Mouse (Mus musculus) lung, embryonic 15.5 days (tissue): ENCODE data around the gene Ajap1. TPM values are rescaled to one million over a fixed set of nuclear protein-coding genes. Genes with fewer than 3 reads are reported as not detected.

Experiments
- ATAC-seq: fragments of 200-750 bp; cut with Nextera tagmentation; 2 replicates; pipeline ENCODE4 v1.8.0; 2017; ENCODE audit warnings: moderate number of reproducible peaks, borderline replicate concordance; ENCODE audit not compliant: low FRiP score, low TSS enrichment; ENCODE audit errors: extremely low read depth
- H3K27ac ChIP-seq: fragments of 300-500 bp; sonication (generic); 2 replicates; pipeline ENCODE4 v1.5.1; 2015; ENCODE audit warnings: moderate library complexity, mild to moderate bottlenecking, inconsistent platforms
- H3K27me3 ChIP-seq: fragments of 300-500 bp; sonication (generic); 2 replicates; pipeline ENCODE4 v1.6.1; 2015; ENCODE audit warnings: inconsistent platforms
- H3K36me3 ChIP-seq: fragments of 300-500 bp; sonication (generic); 2 replicates; pipeline ENCODE4 v1.6.1; 2015; ENCODE audit warnings: inconsistent platforms
- H3K4me1 ChIP-seq: fragments of 300-500 bp; sonication (generic); 2 replicates; pipeline ENCODE4 v1.6.1; 2015; ENCODE audit warnings: inconsistent platforms
- H3K4me2 ChIP-seq: fragments of 300-500 bp; sonication (generic); 2 replicates; pipeline ENCODE4 v1.6.1; 2015; ENCODE audit warnings: inconsistent platforms, mild to moderate bottlenecking, moderate library complexity
- H3K4me3 ChIP-seq: fragments of 300-500 bp; sonication (generic); 2 replicates; pipeline ENCODE4 v1.5.1; 2015; ENCODE audit warnings: mild to moderate bottlenecking, inconsistent platforms
- H3K9ac ChIP-seq: fragments of 300-500 bp; sonication (generic); 2 replicates; pipeline ENCODE4 v1.6.1; 2015; ENCODE audit warnings: inconsistent platforms
- H3K9me3 ChIP-seq: fragments of 300-500 bp; sonication (generic); 2 replicates; pipeline ENCODE4 v1.6.1; 2016; ENCODE audit warnings: inconsistent platforms
- WGBS: fragments of 180-500 bp; shearing (Covaris S2); methylation state at CpG from one replicate; pipeline ENCODE4 v1.1.7; 2015; 5-methylcytosine and 5-hydroxymethylcytosine counted together
- polyA plus RNA-seq: library from polyadenylated mRNA; unstranded; fragments of >200 nt; fragmentation: Nextera tagmentation; extraction: Ambion mirVana; gene quantifications from 2 replicates; pipeline ENCODE4 v1.2.1, GENCODE M21; 2015

Gene Ajap1
- polyA plus RNA-seq, 1 experiment from 2014 or later, result 0.06 TPM

DNA sequence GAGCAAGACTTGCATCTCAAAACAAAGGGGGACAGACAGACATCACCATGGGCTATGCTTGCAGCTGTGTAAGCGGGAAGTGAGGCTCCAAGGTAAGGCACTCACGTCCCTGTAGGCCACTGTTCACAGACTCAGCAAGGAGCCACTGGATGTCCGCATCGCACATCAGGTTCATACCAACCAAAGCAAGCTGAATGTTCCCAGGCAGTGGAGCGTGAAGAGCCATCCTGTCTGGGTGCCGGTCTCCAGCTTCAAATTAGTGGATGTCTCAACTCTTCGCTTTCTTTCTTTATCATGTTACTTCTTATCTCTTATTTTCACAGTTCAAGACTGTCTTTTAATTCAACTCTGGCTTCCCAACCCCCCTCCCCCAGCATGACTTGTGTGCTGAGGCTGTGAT is 101.2 kb downstream of the Ajap1 start:
- Histone ChIP-seq H3K4me2 (no peak overlapping the region), H3K4me3 (no peak overlapping the region), H3K27me3 (no peaks in the 10 kb centered on the region), H3K27ac (no peak overlapping the region), H3K36me3 (no peaks in the 10 kb centered on the region), H3K9ac (no peak overlapping the region), H3K4me1 (no peaks in the 10 kb centered on the region), H3K9me3 (peaks cover 7% of the 10 kb centered on the region; the same call in 1 of the 2 replicates)
- WGBS, result 50% methylated on average over 7 of the region's 7 CpGs
- no peak for ATAC-seq

DNA sequence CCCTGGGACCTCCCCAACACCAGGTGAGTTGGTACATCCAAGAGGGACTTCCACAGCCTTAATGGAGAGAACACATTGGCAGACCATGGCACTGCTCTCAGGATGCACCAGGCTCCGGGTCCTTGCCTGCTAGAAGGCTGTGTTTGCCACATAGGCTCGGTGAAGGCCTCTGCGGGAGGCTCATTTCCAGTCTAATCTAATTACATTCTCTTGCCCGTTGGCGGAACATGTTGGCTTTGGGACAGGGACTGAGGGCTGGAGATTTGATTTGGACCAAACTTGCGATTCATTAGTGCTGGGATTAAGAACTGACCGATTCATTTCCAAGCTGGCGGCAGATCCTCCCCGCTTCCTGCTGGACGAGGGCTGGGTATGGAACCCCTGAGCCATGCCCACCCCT is 101.7 kb downstream of the Ajap1 start:
- ATAC-seq, result no peak
- no peaks in the 10 kb centered on the region for H3K27me3 ChIP-seq
- no peak overlapping the region for H3K4me3 ChIP-seq
- H3K9me3 ChIP-seq, result peaks cover 7% of the 10 kb centered on the region; the same call in 1 of the 2 replicates
- no peak overlapping the region for H3K4me2 ChIP-seq
- H3K9ac ChIP-seq, result no peak overlapping the region
- WGBS, result 83% methylated on average over 10 of the region's 10 CpGs
- no peaks in the 10 kb centered on the region for H3K4me1 ChIP-seq
- no peaks in the 10 kb centered on the region for H3K36me3 ChIP-seq
- no peak overlapping the region for H3K27ac ChIP-seq

DNA sequence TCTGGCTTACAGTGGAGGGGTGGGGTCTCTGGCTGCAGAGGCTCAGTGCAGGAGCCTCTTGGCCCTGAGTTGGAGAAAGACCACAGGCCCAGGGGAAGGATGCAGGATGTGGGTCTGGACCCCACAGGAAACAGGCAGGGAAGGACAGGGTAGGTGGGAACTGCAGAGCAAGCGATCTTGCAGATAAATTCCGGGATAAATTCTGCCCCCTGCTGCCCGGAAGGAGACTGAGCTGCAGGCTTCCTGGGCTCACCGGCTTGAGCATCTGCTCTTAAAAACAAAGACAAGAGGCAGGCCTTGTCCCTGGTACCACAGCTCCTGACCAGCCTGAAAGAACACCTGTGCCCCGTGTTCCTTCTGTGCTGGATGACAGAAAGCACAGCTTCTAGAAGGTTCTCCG is 104.6 kb downstream of the Ajap1 start:
- H3K4me3 ChIP-seq, result no peak overlapping the region
- WGBS, result 15% methylated on average over 6 of the region's 6 CpGs
- H3K27ac ChIP-seq, result no peak overlapping the region
- peaks cover 5% of the 10 kb centered on the region; the same call in 1 of the 2 replicates for H3K9me3 ChIP-seq
- ATAC-seq, result no peak
- H3K4me1 ChIP-seq, result no peaks in the 10 kb centered on the region
- no peak overlapping the region for H3K9ac ChIP-seq
- no peaks in the 10 kb centered on the region for H3K36me3 ChIP-seq
- no peaks in the 10 kb centered on the region for H3K27me3 ChIP-seq
- no peak overlapping the region for H3K4me2 ChIP-seq

DNA sequence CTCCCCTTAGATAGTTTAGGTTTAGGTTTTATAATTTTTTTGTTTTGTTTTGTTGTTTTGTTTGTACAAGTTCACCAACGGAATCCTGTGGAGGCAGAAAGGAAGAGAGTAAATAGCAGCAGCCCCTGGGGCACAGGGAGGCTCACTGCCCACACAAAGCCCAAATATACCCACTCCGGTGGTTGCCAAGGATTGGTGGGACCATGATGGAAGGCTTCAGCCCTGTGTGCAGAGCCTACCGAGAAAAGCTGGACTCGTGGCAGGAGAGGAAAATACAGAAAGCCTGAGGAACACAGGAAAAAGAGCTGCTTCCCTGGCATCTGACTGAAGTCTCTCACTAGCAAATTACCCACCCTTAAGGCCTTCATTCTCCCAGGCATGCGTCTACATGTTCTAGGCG is 108.4 kb downstream of the Ajap1 start:
- no peaks in the 10 kb centered on the region for H3K9me3 ChIP-seq
- H3K9ac ChIP-seq, result no peak overlapping the region
- H3K36me3 ChIP-seq, result no peaks in the 10 kb centered on the region
- no peak overlapping the region for H3K4me2 ChIP-seq
- WGBS, result 70% methylated on average over 6 of the region's 6 CpGs
- H3K27me3 ChIP-seq, result no peaks in the 10 kb centered on the region
- ATAC-seq, result no peak
- no peak overlapping the region for H3K27ac ChIP-seq
- no peak overlapping the region for H3K4me3 ChIP-seq
- no peaks in the 10 kb centered on the region for H3K4me1 ChIP-seq

DNA sequence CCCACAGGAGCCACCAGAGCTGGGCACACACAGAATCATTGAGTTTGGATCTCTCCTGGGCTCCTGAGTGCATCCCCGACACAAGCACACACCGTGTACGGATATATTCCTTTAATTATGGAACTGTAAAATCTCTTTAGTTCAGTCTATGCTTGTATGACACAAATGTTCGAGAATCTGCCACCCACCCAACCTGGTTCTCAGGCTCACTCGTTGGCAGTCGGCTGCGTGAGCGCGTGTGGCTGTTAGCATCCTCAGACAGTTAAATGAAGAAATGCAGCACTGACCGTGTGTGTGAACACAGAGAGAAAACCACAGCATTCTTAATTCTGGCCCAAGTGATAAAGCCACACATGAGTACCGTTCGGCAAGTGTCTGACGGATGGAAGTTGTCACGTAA is 109.5 kb downstream of the Ajap1 start:
- ATAC-seq, result no peak
- H3K4me1 ChIP-seq, result no peaks in the 10 kb centered on the region
- no peak overlapping the region for H3K27ac ChIP-seq
- H3K4me3 ChIP-seq, result no peak overlapping the region
- no peaks in the 10 kb centered on the region for H3K36me3 ChIP-seq
- no peak overlapping the region for H3K4me2 ChIP-seq
- 81% methylated on average over 14 of the region's 14 CpGs for WGBS
- no peaks in the 10 kb centered on the region for H3K27me3 ChIP-seq
- H3K9me3 ChIP-seq, result no peaks in the 10 kb centered on the region
- no peak overlapping the region for H3K9ac ChIP-seq

DNA sequence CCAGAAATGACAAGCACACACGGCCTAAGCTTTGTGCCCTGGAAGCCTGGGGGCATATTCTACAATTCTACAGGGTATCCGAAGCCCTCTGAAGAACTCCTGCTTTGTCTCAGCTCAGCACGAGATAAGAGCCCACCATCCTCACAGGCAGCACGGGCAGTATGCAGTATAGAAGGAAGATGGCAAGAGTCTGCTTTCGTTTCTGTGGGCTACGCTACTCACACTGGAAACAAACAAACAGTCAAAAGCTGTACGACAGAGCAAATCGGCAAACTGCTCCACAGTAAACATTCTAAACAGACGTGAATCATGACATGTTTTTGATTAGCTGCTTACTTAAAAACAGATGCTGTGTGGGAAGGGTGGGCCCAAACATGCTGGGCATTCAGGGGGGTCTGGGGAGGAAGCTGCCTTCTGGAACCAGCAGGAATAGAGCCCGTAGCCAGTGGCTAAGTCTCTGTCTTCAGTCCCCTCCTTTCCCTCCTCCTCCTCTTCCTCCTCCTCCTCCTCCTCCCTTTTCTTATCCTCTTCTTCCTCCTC is 113.9 kb downstream of the Ajap1 start:
- Histone ChIP-seq H3K27ac (no peak overlapping the region), H3K4me1 (no peaks in the 10 kb centered on the region), H3K9me3 (no peaks in the 10 kb centered on the region), H3K36me3 (no peaks in the 10 kb centered on the region), H3K27me3 (no peaks in the 10 kb centered on the region), H3K4me2 (no peak overlapping the region), H3K4me3 (no peak overlapping the region), H3K9ac (no peak overlapping the region)
- ATAC-seq, result no peak
- WGBS, result 47% methylated on average over 10 of the region's 10 CpGs

DNA sequence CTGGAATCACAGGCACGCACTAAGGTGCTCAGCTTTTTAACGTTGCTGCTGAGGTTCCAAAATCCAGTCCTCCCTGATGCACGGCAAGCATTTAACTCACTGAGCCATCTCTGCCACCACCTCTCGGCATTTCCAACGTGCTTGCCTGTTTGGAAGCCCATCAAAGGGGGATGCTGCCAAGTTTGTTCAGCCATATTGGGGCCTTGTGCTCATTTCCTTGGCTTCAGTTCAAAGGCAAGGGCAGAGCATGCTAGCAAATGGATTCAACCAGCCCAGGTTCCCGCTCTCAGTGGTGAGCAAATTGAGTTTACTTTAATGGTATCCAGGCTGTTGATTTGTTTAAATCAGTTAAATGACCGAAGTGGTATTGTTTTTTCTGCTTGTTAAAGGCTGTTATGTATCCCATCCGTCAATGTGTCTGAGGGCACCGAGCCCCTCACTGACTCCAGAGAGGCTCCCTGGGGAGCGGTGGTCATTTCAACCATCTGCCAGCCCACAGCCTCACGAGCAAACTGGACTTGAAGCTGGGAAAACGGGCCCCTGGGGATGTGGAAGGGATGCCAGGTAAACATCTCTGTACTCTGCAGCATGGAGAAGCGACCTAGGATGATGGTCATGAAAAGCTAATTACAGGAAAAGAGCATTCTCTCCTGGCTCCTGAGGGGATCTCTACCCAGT is 121.6 kb downstream of the Ajap1 start:
- H3K9ac ChIP-seq, result no peak overlapping the region
- H3K27me3 ChIP-seq, result no peaks in the 10 kb centered on the region
- H3K9me3 ChIP-seq, result no peaks in the 10 kb centered on the region
- no peak overlapping the region for H3K4me2 ChIP-seq
- WGBS, result 28% methylated on average over 13 of the region's 13 CpGs
- no peak overlapping the region for H3K4me3 ChIP-seq
- no peaks in the 10 kb centered on the region for H3K4me1 ChIP-seq
- no peak overlapping the region for H3K27ac ChIP-seq
- ATAC-seq, result no peak
- H3K36me3 ChIP-seq, result no peaks in the 10 kb centered on the region

DNA sequence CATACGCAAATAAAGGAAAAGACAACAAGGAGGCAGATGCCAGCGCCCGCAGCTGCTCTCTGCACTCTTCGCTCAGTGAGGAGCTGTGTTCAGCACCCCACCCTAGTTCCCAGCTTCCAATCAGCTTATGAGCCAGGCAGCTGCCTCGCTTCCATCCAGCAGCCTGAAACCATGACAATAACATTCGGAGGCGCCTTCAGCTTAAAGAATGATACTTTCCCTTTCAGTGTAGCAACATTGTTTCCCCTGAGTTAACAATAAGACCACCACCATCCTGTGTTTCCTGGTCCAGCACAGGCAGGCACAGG is 124.4 kb downstream of the Ajap1 start:
- Histone ChIP-seq H3K9me3 (no peaks in the 10 kb centered on the region), H3K27me3 (no peaks in the 10 kb centered on the region), H3K9ac (no peak overlapping the region), H3K4me2 (no peak overlapping the region), H3K36me3 (no peaks in the 10 kb centered on the region), H3K4me1 (no peaks in the 10 kb centered on the region), H3K4me3 (no peak overlapping the region), H3K27ac (no peak overlapping the region)
- WGBS, result 57% methylated on average over 7 of the region's 7 CpGs
- ATAC-seq, result no peak

DNA sequence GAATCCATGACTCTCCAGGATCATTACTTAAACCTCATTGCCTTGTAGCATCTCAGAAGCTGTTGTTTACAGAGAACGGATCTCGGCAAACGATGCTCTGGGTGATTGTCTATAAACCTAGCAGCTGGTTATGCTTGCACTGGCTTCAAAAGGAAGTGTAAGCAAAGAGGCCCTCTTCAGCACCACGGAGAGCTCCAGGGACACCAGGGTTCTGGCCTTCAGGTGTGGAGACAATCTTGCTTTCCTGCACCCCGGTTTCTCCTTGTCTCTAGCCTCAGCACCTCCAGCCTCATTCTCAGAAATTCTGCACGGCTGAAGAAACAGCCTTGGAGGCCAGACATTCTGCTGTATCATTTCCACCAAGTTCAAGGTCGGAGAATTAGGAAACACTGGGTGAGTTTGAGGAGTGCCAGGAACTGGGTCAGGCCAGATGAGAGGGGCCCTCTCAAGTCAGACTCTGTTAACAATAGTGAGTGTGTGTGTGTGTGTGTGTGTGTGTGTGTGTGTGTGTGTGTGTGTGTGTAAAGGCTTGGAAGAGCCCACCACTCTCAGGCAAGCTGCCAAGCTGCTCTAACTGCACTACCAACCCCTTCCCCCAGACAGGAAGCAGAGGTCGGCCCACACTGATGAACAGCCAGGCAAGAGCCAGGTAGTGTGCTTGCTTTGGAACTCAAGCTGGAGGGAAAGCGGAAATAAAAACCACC is 124.9 kb downstream of the Ajap1 start:
- no peak for ATAC-seq
- Histone ChIP-seq H3K4me3 (no peak overlapping the region), H3K4me2 (no peak overlapping the region), H3K36me3 (no peaks in the 10 kb centered on the region), H3K9me3 (no peaks in the 10 kb centered on the region), H3K4me1 (no peaks in the 10 kb centered on the region), H3K27me3 (no peaks in the 10 kb centered on the region), H3K27ac (no peak overlapping the region), H3K9ac (no peak overlapping the region)
- 38% methylated on average over 9 of the region's 9 CpGs for WGBS

DNA sequence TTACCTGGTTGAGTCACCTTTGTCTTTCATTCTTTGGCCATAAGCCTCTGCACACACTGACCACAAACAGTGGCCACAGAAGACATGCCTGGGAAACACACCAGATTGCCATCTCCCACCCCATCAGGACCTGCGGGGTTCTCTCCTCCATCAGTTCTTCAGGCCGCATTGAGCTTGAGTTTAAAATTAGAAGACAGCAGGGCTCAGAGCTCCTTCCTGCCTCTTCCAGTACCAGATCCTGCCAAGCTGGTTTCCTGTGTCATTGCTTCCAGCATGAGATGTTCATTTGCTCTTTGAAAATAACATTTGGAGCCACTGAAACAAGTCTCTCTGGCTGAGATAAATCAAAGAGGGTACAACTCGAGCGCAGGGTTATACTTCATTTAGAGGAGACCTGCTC is 126.4 kb downstream of the Ajap1 start:
- no peak overlapping the region for H3K27ac ChIP-seq
- no peaks in the 10 kb centered on the region for H3K27me3 ChIP-seq
- H3K4me3 ChIP-seq, result no peak overlapping the region
- H3K4me1 ChIP-seq, result no peaks in the 10 kb centered on the region
- no peak overlapping the region for H3K9ac ChIP-seq
- no peaks in the 10 kb centered on the region for H3K36me3 ChIP-seq
- H3K4me2 ChIP-seq, result no peak overlapping the region
- 86% methylated on average over 4 of the region's 4 CpGs for WGBS
- H3K9me3 ChIP-seq, result no peaks in the 10 kb centered on the region
- ATAC-seq, result no peak

DNA sequence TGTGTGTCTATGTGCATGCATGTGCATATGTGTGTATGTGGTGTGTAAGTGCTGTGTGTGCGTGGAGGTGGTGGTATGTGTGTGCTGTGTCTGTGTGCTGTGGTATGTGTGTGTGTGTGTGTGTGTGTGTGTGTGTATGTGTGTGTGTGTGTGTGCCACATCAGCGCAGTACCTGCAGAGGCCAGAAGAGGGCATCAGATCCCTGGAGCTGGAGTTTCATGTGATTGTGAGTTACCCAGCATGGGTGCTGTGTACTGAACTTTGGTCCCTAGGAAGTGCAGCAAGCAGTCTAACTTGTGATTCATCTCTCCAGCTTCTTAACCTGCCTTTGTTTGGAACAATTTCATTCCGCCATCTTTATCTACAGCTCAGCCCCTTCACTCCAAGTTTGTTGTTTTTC is 137.6 kb downstream of the Ajap1 start:
- WGBS, result 98% methylated on average over 3 of the region's 3 CpGs
- ATAC-seq, result no peak

DNA sequence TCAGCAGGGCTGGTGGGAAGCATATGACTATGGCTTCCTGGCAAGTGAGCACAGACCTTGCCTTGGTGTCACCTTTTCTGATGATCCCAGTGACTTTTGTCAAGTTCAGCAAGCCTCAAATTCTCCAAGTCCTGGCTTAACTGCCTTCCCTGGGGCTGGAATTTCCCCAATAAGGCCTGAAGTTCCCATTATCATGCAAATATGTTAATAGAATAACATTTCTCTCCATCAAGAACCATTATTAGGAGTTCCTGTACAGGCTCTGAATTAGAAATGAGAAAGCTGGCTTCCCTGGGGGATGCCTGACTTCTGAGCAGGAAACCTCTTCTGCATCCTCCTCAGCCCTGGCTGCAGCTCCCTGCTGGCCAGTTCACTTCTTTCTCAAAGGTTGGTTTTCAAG is 141.7 kb downstream of the Ajap1 start:
- no peaks in the 10 kb centered on the region for H3K27me3 ChIP-seq

More for the DNA sequence above, 137.6 kb downstream of the Ajap1 start:
- Histone ChIP-seq H3K4me1 (no peaks in the 10 kb centered on the region), H3K36me3 (no peaks in the 10 kb centered on the region), H3K4me2 (no peak overlapping the region), H3K9me3 (no peaks in the 10 kb centered on the region), H3K9ac (no peak overlapping the region), H3K27me3 (no peaks in the 10 kb centered on the region), H3K27ac (no peak overlapping the region), H3K4me3 (no peak overlapping the region)

More for the DNA sequence above, 141.7 kb downstream of the Ajap1 start:
- H3K9ac ChIP-seq, result no peak overlapping the region
- H3K27ac ChIP-seq, result no peak overlapping the region
- no peak for ATAC-seq
- H3K4me2 ChIP-seq, result no peak overlapping the region
- no peaks in the 10 kb centered on the region for H3K36me3 ChIP-seq
- H3K4me1 ChIP-seq, result no peaks in the 10 kb centered on the region
- no peak overlapping the region for H3K4me3 ChIP-seq
- no peaks in the 10 kb centered on the region for H3K9me3 ChIP-seq
